Mouse (Mus musculus): ENCODE data around the gene Cfap43.
"Not testable (repeated sequence)": the region's sequence is repeated elsewhere in the genome, so short reads cannot be mapped to it uniquely, and the experiment has no call there.

Cfap43 gene

DNA sequence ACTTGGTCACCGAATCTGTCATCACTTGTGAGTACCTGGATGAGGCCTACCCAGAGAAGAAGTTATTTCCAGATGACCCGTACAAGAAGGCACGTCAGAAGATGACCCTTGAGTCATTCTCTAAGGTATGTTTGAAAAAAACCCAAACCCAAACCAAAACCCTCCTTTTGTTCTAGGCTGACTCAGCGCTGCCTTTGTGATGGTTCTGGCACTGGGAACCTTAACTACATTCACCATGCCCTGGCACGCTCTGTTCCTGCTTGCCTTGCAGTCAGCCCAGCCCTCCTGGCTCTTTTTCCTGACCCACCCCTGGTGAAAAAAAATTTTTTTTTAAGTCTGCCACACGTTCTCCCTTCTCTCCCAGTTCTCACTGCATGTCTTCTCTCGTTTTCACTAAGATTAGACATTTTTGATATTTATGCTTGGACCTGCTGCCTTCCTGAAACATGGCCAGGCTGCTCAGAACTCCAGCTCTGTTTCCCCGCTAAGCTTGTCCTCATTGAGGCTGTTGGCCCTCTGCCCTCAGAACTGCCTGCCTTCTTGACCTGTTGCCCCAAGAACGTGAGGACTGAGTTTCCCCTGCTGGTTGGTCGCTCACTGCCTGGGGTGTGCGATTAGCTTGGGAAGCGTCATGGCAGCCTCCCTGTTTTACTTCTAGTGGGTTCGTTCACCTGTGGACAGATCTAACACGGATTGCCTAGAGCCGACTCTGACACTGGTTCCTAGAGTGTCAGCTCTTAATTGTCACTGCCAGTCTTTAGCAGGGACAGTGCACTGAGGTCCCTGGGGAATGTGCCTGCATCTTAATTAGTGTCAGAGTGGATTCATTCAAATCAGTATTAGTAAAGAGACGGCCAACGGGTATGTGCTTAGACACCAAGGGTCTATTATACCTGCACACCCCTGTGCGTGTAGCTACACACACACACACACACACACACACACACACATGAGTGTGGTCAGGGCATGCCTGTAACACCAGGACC, 60.8 kb downstream of the Cfap43 start:
- no peak for ATAC-seq (ENCODE audit: insufficient number of reproducible peaks, low FRiP score, low TSS enrichment)

- ATAC-seq (ENCODE audit: insufficient number of reproducible peaks, low FRiP score, low TSS enrichment), result peak; percentile 91
Observed at GRCm38 (mm10) chr19:47854796-47855783, 64.0 kb downstream of the Cfap43 start, which contains the start of gene Gsto1. Gsto1 (plus strand) TSS chr19:47854970.

DNA sequence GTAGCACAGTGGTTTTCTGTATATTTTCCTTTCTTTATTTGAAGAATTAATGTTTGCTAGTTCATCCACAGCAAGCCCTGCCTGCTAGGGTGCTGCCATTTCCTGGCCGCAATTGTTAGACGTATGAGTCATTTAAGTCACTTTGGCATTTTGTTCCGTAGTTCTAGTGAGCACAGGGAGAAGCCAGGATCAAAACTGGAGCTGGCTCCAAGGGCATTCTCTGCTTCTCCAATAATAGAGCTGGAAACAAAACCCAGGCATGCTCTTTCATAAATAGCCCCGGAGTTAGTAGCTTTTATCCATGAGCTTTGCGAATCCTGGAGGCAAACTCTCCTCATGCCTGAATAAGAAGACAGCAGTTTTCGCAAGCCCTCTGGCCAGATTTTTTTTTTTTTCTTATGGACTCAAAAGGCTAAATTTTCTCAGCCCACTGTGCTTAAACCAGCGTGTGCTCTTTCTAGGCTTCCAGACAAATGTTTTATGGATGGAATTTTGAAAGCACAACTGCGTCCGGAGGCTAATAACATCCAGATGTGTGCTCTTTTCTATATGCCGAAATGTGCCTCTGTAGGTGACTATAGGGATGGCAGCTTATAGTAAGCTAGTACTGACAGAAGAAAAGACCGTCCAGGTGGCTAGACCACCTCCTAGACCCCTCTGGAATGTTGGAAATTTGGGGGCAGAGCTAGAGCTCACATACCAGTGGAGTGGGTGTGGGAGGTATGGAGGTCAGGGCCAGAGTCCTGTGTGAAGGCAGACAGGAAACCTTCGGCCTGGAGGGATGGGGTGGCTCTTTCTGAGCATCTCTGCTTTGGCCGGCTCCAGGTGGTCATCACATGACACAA, 64.9 kb downstream of the Cfap43 start:
- ATAC-seq (ENCODE audit: insufficient number of reproducible peaks, low FRiP score, low TSS enrichment), result peak; percentile 83

GRCm38 (mm10) chr19:47853053-47853452, 66.0 kb downstream of the Cfap43 start:
- no peak for ATAC-seq (ENCODE audit: insufficient number of reproducible peaks, low FRiP score, low TSS enrichment)

DNA sequence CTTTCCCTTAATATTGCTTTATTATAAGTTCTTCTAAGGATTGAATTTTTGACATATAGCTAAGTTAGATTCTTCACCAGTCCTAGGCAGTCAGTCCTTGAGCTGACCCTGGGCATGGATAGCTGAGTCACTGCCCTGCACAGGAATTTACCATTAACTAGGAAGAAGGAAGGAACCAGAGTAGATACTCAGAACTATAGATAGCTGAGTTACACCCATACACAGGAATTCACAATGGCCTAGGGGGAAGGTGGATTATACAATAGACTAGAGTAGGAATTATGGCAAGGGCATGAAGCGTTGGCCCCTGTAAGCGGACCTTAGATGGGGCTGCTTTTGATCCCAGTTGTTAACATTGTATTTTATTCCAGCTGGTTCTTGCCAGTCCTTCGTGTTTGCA, 67.0 kb downstream of the Cfap43 start:
- ATAC-seq (ENCODE audit: insufficient number of reproducible peaks, low FRiP score, low TSS enrichment), result not testable (repeated sequence)

DNA sequence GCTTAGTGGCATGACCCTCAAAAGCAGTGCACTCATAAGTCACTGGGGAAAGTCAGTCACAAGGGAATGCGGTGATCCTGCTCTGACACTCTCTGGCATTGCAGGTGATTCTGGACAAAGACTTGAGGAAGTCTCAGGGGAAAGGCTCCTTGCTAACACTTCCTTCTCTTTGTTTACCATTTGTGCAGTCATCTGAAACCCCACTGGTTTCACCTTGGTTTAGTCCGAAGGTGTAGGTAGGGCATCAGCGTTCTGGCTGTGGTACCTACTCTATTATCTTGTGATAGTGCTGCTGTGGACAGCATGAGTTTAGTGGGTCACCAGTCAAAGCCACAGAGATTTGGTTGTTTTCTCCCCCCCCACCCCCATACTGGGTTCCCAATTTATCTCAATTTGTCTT, 69.4 kb downstream of the Cfap43 start:
- ATAC-seq (ENCODE audit: insufficient number of reproducible peaks, low FRiP score, low TSS enrichment), result no peak

DNA sequence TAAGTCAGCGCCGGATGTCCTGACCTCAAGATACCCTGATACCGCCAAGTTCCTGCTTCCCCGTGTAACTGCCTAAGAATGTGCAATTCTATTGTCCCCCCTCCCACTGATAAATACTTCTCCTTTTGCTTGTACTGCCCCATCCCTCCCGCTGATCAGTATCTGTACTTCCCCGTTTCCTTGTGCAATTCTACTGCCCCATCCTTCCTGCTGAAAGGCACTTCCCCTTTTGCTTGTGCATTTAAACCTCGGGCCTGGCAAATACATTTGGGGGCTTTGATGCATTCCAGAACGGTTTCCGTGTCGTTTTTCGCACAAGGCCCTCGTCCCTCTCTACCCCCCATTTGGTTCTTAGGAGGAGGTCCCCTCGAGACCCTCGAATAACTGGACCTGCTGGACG, 77.9 kb downstream of the Cfap43 start:
- not testable (repeated sequence) for ATAC-seq (ENCODE audit: insufficient number of reproducible peaks, low FRiP score, low TSS enrichment)

DNA sequence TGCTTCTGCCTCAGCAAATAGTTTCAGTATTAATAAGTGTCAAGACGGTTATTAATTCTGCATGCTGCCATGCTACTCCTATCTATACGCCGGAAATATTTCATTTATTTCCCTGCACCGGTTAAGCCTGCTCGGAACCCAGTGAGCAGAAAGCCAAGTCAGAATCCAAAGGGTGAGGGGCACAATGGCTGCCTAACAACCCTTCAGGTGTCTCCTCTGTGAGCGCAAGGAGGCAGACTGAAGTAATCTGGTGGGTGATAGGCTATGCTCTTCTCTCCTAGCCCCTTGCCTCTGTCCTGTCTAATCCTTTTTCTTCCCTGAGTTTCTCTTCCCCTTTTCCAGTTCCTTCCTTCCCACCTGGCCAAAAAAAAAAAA, 81.6 kb downstream of the Cfap43 start:
- ATAC-seq (ENCODE audit: insufficient number of reproducible peaks, low FRiP score, low TSS enrichment), result no peak

- ATAC-seq (ENCODE audit: insufficient number of reproducible peaks, low FRiP score, low TSS enrichment), result peak; percentile 56; the same call in 1 of the 2 replicates
Observed at GRCm38 (mm10) chr19:47836701-47837526, 82.2 kb downstream of the Cfap43 start.

DNA sequence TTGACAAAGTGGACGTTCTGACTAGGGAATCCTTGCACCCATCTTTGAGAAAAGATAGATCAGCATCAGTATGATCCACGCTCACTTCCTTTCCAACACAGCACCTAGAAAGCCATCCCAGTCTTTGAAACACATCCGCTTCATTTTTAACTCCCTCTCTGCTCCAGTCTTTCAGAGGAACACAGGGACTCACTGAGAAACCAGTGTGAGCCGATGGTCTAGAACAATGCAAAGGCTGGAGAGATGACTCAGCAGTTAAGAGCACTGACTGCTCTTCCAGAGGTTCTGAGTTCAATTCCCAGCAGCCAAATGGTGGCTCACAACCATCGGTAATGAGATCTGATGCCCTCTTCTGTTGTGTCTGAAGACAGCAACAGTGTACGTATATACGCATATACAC, 83.3 kb downstream of the Cfap43 start:
- ATAC-seq (ENCODE audit: insufficient number of reproducible peaks, low FRiP score, low TSS enrichment), result no peak

DNA sequence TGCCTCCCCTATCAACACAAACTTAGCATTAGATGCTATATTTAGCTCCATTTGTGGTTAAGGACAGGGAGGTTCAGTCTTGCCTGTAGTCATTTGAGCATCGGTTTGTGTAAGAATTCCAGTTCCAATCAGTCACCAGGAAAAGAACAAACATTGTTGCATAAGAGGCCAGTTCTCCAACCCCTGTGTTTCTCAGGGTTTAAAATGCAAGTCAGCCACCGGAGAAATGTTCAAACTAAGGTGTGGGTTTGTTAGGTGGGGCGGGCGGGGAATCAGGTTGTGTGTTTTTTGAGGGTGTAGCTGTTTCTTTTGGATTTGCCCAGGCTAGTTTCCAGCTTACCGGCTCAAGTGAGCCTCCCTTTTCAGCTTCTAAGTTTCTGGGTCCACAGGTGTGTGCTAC, 84.5 kb downstream of the Cfap43 start:
- ATAC-seq (ENCODE audit: insufficient number of reproducible peaks, low FRiP score, low TSS enrichment), result no peak

DNA sequence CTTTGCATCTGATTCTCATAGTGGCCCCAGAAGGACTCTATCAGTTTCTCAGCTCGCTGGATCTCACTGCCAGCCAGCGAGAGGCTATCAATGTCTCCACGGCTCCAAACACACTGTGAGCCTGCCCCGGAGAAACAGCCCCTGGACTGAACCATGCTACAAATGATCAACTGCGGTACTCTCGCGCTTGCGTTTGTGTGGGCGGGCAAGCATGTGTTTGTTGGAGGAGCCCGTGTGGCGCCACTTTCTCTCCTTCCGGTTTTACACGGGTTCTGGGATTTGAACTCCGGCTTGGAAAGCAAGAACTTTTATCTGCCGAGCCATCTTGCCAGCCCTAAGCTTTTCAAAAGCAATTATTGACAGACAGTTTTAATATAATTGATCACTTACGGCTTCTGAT, 86.8 kb downstream of the Cfap43 start:
- no peak for ATAC-seq (ENCODE audit: insufficient number of reproducible peaks, low FRiP score, low TSS enrichment)

DNA sequence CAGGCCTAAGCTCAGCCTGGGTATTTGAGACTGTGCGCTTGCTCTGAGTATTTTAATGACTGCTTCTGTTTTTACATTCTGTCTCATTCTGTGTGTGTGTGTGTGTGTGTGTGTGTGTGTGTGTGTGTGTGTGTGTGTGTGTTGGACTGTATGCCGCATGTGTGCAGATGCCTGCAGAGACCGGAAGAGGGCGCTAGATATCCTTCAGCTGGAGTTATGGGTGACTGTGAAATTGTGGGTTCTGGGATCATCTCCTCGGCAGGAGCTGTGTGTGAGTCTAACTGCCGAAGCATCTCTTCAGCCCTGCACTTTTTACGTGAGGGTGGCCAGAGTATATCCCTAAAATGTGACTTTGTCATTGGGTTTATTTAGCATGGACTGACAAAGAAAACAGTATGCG, 88.0 kb downstream of the Cfap43 start:
- no peak for ATAC-seq (ENCODE audit: insufficient number of reproducible peaks, low FRiP score, low TSS enrichment)

DNA sequence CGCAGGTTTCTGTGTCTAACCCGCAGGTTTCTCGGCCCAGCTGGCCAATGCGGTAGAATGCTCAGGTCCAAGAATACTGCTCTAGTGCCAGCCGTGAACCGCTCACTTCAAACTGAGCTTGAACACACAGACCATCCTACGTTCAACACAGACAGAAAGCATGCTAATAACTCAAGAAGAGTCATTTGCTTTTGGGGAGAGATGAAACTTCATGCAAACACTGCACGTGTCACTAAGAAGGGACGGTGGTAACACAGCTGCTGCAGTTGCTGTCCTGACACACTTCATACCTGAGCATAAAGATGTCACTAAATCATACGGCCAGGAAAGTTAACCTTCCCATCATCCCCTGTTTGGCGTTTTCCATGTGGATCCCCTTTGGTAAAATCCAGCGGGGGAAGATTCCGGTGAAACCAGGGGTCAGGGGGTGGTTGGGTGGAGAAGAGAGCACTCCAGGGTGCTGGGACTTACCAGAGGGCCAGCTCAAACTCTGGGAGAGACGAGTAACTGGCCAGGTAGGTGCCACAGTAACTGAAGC, 89.1 kb downstream of the Cfap43 start:
- ATAC-seq (ENCODE audit: insufficient number of reproducible peaks, low FRiP score, low TSS enrichment), result no peak

- ATAC-seq (ENCODE audit: insufficient number of reproducible peaks, low FRiP score, low TSS enrichment), result no peak
Observed at GRCm38 (mm10) chr19:47824026-47824425, 95.1 kb downstream of the Cfap43 start.

- no peak for ATAC-seq (ENCODE audit: insufficient number of reproducible peaks, low FRiP score, low TSS enrichment)
Observed at GRCm38 (mm10) chr19:47822143-47822796, 96.8 kb downstream of the Cfap43 start.

DNA sequence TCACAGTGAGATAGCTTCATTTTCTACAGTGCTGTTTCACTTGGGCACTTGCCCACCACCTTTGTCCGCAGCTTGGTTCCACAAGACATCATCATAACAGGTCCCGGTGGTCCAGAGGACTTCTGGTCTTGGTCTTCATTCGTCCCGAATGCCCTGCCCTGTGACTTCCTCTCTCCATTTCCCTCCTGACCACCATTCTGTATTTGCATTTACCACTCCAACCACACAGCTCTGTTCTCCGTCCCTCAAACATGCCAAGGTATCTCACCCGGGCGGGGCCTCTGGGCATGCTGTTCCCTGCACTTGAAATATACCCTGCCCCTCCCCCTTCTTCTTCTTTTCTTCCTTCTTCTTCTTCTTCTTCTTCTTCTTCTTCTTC, 97.6 kb downstream of the Cfap43 start:
- 0 out of 2 replicates have a peak, but pooled peaks have one; percentile 45 for ATAC-seq (ENCODE audit: insufficient number of reproducible peaks, low FRiP score, low TSS enrichment)

DNA sequence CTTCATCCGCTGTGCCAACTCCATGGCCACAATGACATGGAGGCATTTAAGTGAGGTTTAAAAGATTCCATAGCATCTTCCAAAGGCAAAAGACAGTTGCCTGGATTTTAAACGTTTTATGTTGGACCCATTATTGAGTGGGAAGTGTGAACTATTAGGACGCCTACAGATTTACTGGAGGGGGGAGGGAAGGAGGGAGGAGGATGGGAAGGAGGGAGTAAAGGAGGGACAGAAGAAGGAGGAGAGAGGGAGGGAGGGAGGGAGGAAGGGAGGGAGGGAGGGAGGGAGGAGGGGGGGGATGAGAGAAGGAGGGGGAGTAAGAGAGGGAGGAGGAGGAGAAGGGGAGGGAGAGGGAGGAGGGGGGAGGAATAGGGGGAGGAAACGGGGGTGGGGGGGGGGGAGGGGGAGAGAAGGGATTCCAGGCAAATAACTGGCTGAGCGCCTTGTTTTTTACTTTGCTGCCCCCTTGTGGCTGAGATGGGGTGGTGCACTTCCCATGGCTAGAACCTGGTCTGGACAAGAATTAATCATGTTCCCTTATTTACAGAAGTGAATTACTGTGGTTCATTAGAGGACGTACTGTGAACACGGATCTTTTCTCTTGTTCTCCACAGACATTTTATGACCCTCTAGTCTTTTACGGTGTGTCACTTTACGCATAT, 98.1 kb downstream of the Cfap43 start:
- ATAC-seq (ENCODE audit: insufficient number of reproducible peaks, low FRiP score, low TSS enrichment), result no peak; the same call in 1 of the 2 replicates

All from cerebellum, adult (tissue).